ENCODE assay signal across 8 mouse cellular contexts in the genomic region with DNA sequence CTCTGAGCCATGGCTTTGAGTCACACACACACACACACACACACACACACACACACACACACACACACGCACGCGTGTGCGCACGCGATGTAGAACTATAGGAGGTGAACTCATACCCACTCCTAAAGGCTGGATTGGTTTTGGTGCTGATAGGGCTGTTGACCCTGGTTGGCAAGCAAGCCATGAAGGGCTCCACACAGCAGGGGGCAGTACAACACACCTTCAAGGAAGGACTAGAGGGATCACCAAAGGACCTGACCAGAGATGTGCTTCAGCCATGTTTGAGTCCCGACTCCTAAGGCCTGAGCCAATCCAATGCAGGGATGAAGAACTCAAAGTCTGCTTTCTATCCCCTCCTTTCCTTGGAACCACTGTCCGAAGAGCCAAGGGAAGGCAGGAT. TPM values are rescaled to one million over a fixed set of nuclear protein-coding genes. Genes with fewer than 3 reads are reported as not detected.
DNase-seq lines count a peak whose midpoint lies in the region; ATAC-seq and TF ChIP-seq lines count a peak whose summit lies in the region.

No protein-coding gene starts in this region.

- no peak overlapping the region for H3K9ac ChIP-seq in forebrain, postnatal 0 days
- no peak overlapping the region for H3K9ac ChIP-seq in forebrain, embryonic 15.5 days (replicated peaks)
- no peak overlapping the region for H3K9ac ChIP-seq in hindbrain, embryonic 15.5 days

- TF ChIP-seq CTCF in forebrain, postnatal 0 days (IDR thresholded peaks at IDR 0.05; ENCODE audit: low read depth), result peak; percentile 34
- TF ChIP-seq CTCF in lung, adult 2 months (IDR thresholded peaks at IDR 0.05; ENCODE audit: insufficient read depth, low read length), result peak; percentile 52; the same call in 1 of the 2 replicates

- H3K9me3 ChIP-seq in forebrain, postnatal 0 days (ENCODE audit: low read length), result no peaks in the 10 kb centered on the region
- H3K9me3 ChIP-seq in forebrain, embryonic 15.5 days, result no peaks in the 10 kb centered on the region
- no peaks in the 10 kb centered on the region for H3K9me3 ChIP-seq in hindbrain, embryonic 15.5 days

- H3K4me1 ChIP-seq in forebrain, postnatal 0 days (ENCODE audit: insufficient read depth), result peaks cover 12% of the 10 kb centered on the region
- H3K4me1 ChIP-seq in forebrain, embryonic 15.5 days, result peaks cover 25% of the 10 kb centered on the region
- peaks cover 35% of the 10 kb centered on the region for H3K4me1 ChIP-seq in hindbrain, embryonic 15.5 days (replicated peaks)
- peaks cover 25% of the 10 kb centered on the region for H3K4me1 ChIP-seq in lung, adult 2 months (ENCODE audit: control insufficient read depth, insufficient read depth, low read length)

- no peaks in the 10 kb centered on the region for H3K27me3 ChIP-seq in forebrain, postnatal 0 days (ENCODE audit: insufficient read depth, low read length)
- H3K27me3 ChIP-seq in forebrain, embryonic 15.5 days, result no peaks in the 10 kb centered on the region
- no peaks in the 10 kb centered on the region for H3K27me3 ChIP-seq in hindbrain, embryonic 15.5 days

- H3K4me2 ChIP-seq in forebrain, postnatal 0 days (ENCODE audit: low read depth), result no peak overlapping the region
- H3K4me2 ChIP-seq in forebrain, embryonic 15.5 days (replicated peaks), result no peak overlapping the region
- no peak overlapping the region for H3K4me2 ChIP-seq in hindbrain, embryonic 15.5 days

- intact Hi-C loops in left cerebral cortex, postnatal 14 days (cut with DNase I), result no loop called here

- WGBS in forebrain, postnatal 0 days, result 93% methylated on average over 8 of the region's 8 CpGs
- 96% methylated on average over 8 of the region's 8 CpGs for WGBS in forebrain, embryonic 15.5 days
- 95% methylated on average over 8 of the region's 8 CpGs for WGBS in hindbrain, embryonic 15.5 days
- 94% methylated on average over 8 of the region's 8 CpGs for WGBS in lung, adult 2 months

- no peak overlapping the region for H3K27ac ChIP-seq in forebrain, postnatal 0 days (ENCODE audit: low read depth, low read length)
- H3K27ac ChIP-seq in forebrain, embryonic 15.5 days (replicated peaks), result no peak overlapping the region
- H3K27ac ChIP-seq in hindbrain, embryonic 15.5 days (replicated peaks), result peak overlapping the region; percentile 48; the same call in 1 of the 2 replicates

- no peaks in the 10 kb centered on the region for H3K36me3 ChIP-seq in forebrain, postnatal 0 days (ENCODE audit: insufficient read depth)
- no peaks in the 10 kb centered on the region for H3K36me3 ChIP-seq in forebrain, embryonic 15.5 days
- no peaks in the 10 kb centered on the region for H3K36me3 ChIP-seq in hindbrain, embryonic 15.5 days

- no peak for TF ChIP-seq POLR2A in lung, adult 2 months (IDR thresholded peaks at IDR 0.05; ENCODE audit: borderline replicate concordance, extremely low read depth, low read depth, low read length)

- DNase-seq in forebrain, postnatal 0 days, result no peak
- DNase-seq in CD8-positive naive resting alpha-beta T cell, adult 2 months (ENCODE audit: low read depth in 2 of 2, low spot score in 2 of 2), result peak; percentile 32 to 55
- no peak for DNase-seq in lung, adult 2 months
- peak; percentile 71 for DNase-seq in thymus, postnatal 14 days
- no peak for DNase-seq in left cerebral cortex, postnatal 14 days (ENCODE audit: low spot score in 2 of 2)
- DNase-seq in layer of hippocampus, adult 9-10 months (ENCODE audit: low spot score), result no peak

- no peak overlapping the region for H3K4me3 ChIP-seq in forebrain, postnatal 0 days (ENCODE audit: low read depth, low read length)
- H3K4me3 ChIP-seq in forebrain, embryonic 15.5 days, result no peak overlapping the region
- H3K4me3 ChIP-seq in hindbrain, embryonic 15.5 days, result no peak overlapping the region
- no peak overlapping the region for H3K4me3 ChIP-seq in lung, adult 2 months (replicated peaks; ENCODE audit: extremely low read depth, low read depth, low read length)

- ATAC-seq in forebrain, postnatal 0 days, result no peak
- no peak for ATAC-seq in forebrain, embryonic 15.5 days (replicated peaks)
- ATAC-seq in hindbrain, embryonic 15.5 days (ENCODE audit: low FRiP score, low read depth), result no peak

RNA-seq across cellular contexts. Expression of a gene that starts 16.7 kb away (rescaled TPM):
- 15.3 and 24.1 TPM in 2 replicates for total RNA-seq in forebrain, postnatal 0 days (2014; rRNA removed)
- polyA plus RNA-seq in forebrain, postnatal 0 days (2015; fragmentation: Nextera tagmentation; extraction: Ambion mirVana), result 37.0 and 43.8 TPM in 2 replicates
- 28.2 and 35.3 TPM in 2 replicates for polyA plus RNA-seq in forebrain, embryonic 15.5 days (2015; fragmentation: Nextera tagmentation; extraction: Ambion mirVana)
- polyA plus RNA-seq in hindbrain, embryonic 15.5 days (2015; fragmentation: Nextera tagmentation; extraction: Ambion mirVana), result 46.1 and 55.4 TPM in 2 replicates
- 261 and 286 TPM in 2 replicates for polyA plus RNA-seq in lung, adult 2 months (2012; rRNA removed)
- 10 to 100 TPM; 36.3 to 39.5 TPM for total RNA-seq in left cerebral cortex, postnatal 14 days (2021)

Comparison
In these comparisons a context has a peak if more than half of its experiments do, and no peak if none do; other contexts are left out.
1. DNase-seq: peak in CD8-positive naive resting alpha-beta T cell, adult 2 months (2 of 2) and thymus, postnatal 14 days (single experiment); none in forebrain, postnatal 0 days (single experiment), lung, adult 2 months (single experiment), left cerebral cortex, postnatal 14 days (0 of 2) and layer of hippocampus, adult 9-10 months (single experiment).